Mouse (Mus musculus) intestine, embryonic 14.5 days (tissue): ENCODE results near the gene Arid5b. TPM values are rescaled to one million over a fixed set of nuclear protein-coding genes. Genes with fewer than 3 reads are reported as not detected.

ENCODE experiments used
- ATAC-seq: fragments of 200-750 bp; cut with Nextera tagmentation; replicated peaks from 2 replicates; pipeline ENCODE4 v1.8.0; 2017; ENCODE audit warnings: low read depth, moderate number of reproducible peaks, moderate TSS enrichment, moderate library complexity; ENCODE audit not compliant: low FRiP score, low TSS enrichment
- DNase-seq: peaks from one replicate; pipeline ENCODE4 v3.0.0-alpha.2; 2018; ENCODE audit warnings: low spot score
- H3K27ac ChIP-seq: fragments of 300-500 bp; sonication (generic); 2 replicates; pipeline ENCODE4 v1.5.1; 2014; ENCODE audit warnings: low read depth, mild to moderate bottlenecking, control low read depth
- H3K27me3 ChIP-seq: fragments of 300-500 bp; sonication (generic); replicated peaks from 2 replicates; pipeline ENCODE4 v1.6.1; 2014; ENCODE audit warnings: low read length, control low read depth; ENCODE audit not compliant: control insufficient read depth, insufficient read depth
- H3K36me3 ChIP-seq: fragments of 300-500 bp; sonication (generic); 2 replicates; pipeline ENCODE4 v1.6.1; 2014; ENCODE audit warnings: low read length, control low read depth; ENCODE audit not compliant: control insufficient read depth, insufficient read depth
- H3K4me1 ChIP-seq: fragments of 300-500 bp; sonication (generic); replicated peaks from 2 replicates; pipeline ENCODE4 v1.6.1; 2014; ENCODE audit warnings: low read length, control low read depth, mixed read lengths; ENCODE audit not compliant: control insufficient read depth, insufficient read depth
- H3K4me2 ChIP-seq: fragments of 300-500 bp; sonication (generic); 2 replicates; pipeline ENCODE4 v1.6.1; 2014; ENCODE audit warnings: low read length
- H3K4me3 ChIP-seq: fragments of 300-500 bp; sonication (generic); 2 replicates; pipeline ENCODE4 v1.5.1; 2014; ENCODE audit warnings: low read depth, low read length, control low read depth, mixed read lengths
- H3K9ac ChIP-seq: fragments of 300-500 bp; sonication (generic); 2 replicates; pipeline ENCODE4 v1.6.1; 2014; ENCODE audit warnings: mild to moderate bottlenecking, low read length
- H3K9me3 ChIP-seq: fragments of 300-500 bp; sonication (generic); 2 replicates; pipeline ENCODE4 v1.6.1; 2016; ENCODE audit warnings: low read length, control low read depth; ENCODE audit not compliant: control insufficient read depth
- WGBS: fragments of 180-500 bp; shearing (Covaris S2); extraction: QIAGEN DNeasy Blood & Tissue Kit; methylation state at CpG from one replicate; pipeline ENCODE4 v1.1.7; 2014; 5-methylcytosine and 5-hydroxymethylcytosine counted together
- polyA plus RNA-seq: library from polyadenylated mRNA; unstranded; fragments of >200 nt; fragmentation: Nextera tagmentation; extraction: Ambion mirVana; gene quantifications from 2 replicates; pipeline ENCODE4 v1.2.1, GENCODE M21; 2014

The Arid5b gene
- polyA plus RNA-seq, 1 experiment from 2014 or later: 34.0 TPM

DNA sequence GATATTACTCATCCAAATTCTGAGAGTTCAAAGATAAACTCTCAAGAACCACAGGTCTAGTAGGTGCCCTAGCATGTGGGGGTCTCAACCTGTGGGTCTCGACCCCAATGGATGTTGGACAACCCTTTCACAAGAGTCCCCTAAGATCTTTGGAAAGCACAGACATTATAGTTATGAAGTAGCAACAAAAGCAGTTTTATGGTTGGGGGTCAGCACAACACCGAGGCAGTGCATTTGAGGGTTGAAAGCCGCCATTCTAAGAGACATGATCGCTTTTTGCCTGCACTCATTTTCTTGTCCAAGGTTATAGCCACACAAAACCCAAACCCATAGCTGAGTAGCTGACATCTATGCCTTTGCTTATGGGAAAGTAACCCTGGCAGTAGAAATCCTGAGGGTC lies 105.6 kb downstream of the Arid5b start:
- no peak for DNase-seq
- WGBS: 93% methylated on average over 4 of the region's 4 CpGs
- Histone ChIP-seq H3K27me3 (no peaks in the 10 kb centered on the region), H3K4me1 (peaks cover 26% of the 10 kb centered on the region), H3K9me3 (no peaks in the 10 kb centered on the region), H3K4me2 (no peak overlapping the region), H3K9ac (no peak overlapping the region), H3K36me3 (peaks cover 9% of the 10 kb centered on the region), H3K27ac (no peak overlapping the region), H3K4me3 (no peak overlapping the region)
- ATAC-seq: no peak

- Histone ChIP-seq H3K36me3 (peaks cover 9% of the 10 kb centered on the region), H3K4me1 (peaks cover 33% of the 10 kb centered on the region), H3K9me3 (no peaks in the 10 kb centered on the region), H3K4me3 (no peak overlapping the region), H3K9ac (no peak overlapping the region), H3K4me2 (no peak overlapping the region), H3K27ac (no peak overlapping the region), H3K27me3 (no peaks in the 10 kb centered on the region)
- no peak for ATAC-seq
- DNase-seq: no peak
- WGBS: 62% methylated on average over 9 of the region's 9 CpGs
Observed at GRCm38 (mm10) chr10:68171974-68172373, 106.6 kb downstream of the Arid5b start.

- Histone ChIP-seq H3K4me2 (no peak overlapping the region), H3K36me3 (no peaks in the 10 kb centered on the region), H3K9me3 (no peaks in the 10 kb centered on the region), H3K27ac (no peak overlapping the region), H3K9ac (no peak overlapping the region), H3K4me1 (peaks cover 36% of the 10 kb centered on the region), H3K4me3 (no peak overlapping the region), H3K27me3 (no peaks in the 10 kb centered on the region)
- DNase-seq: no peak
- WGBS: 52% methylated on average over 6 of the region's 6 CpGs
- no peak for ATAC-seq
Observed at GRCm38 (mm10) chr10:68168613-68169012, 109.9 kb downstream of the Arid5b start.

- Histone ChIP-seq H3K4me1 (peaks cover 35% of the 10 kb centered on the region), H3K27ac (no peak overlapping the region), H3K9ac (no peak overlapping the region), H3K4me2 (no peak overlapping the region), H3K9me3 (no peaks in the 10 kb centered on the region), H3K27me3 (no peaks in the 10 kb centered on the region), H3K36me3 (no peaks in the 10 kb centered on the region), H3K4me3 (no peak overlapping the region)
- DNase-seq: no peak
- no peak for ATAC-seq
- 83% methylated on average over 8 of the region's 8 CpGs for WGBS
Observed at GRCm38 (mm10) chr10:68168141-68168540, 110.4 kb downstream of the Arid5b start.

DNA sequence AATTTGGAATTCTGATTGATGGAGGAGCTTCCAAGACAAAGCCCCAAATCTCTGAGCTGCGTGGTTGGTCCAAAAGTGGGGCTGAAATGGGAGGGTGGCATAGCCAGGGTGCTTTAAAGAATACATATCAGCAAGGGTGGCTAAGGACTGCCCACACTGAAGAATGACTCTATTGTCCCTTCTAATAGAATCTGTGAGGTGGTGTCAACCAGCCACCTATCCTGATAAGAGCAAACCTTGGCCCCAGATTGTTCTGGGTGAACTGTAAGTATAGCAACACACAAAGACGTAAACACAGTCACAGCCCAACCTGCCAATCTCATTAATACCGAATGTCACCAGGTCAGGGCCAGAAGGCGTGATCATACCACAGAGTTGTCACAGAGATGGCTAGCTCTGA lies 111.4 kb downstream of the Arid5b start:
- Histone ChIP-seq H3K4me2 (no peak overlapping the region), H3K36me3 (no peaks in the 10 kb centered on the region; the same call in 1 of the 2 replicates), H3K4me3 (no peak overlapping the region), H3K9ac (no peak overlapping the region), H3K4me1 (peaks cover 35% of the 10 kb centered on the region), H3K27ac (no peak overlapping the region), H3K9me3 (no peaks in the 10 kb centered on the region), H3K27me3 (no peaks in the 10 kb centered on the region)
- DNase-seq (no peak), ATAC-seq (no peak)
- WGBS: 74% methylated on average over 4 of the region's 4 CpGs

- no peak for ATAC-seq
- H3K27ac ChIP-seq: no peak overlapping the region
- H3K9me3 ChIP-seq: no peaks in the 10 kb centered on the region
Observed at GRCm38 (mm10) chr10:68166695-68167086, 111.8 kb downstream of the Arid5b start.

DNA sequence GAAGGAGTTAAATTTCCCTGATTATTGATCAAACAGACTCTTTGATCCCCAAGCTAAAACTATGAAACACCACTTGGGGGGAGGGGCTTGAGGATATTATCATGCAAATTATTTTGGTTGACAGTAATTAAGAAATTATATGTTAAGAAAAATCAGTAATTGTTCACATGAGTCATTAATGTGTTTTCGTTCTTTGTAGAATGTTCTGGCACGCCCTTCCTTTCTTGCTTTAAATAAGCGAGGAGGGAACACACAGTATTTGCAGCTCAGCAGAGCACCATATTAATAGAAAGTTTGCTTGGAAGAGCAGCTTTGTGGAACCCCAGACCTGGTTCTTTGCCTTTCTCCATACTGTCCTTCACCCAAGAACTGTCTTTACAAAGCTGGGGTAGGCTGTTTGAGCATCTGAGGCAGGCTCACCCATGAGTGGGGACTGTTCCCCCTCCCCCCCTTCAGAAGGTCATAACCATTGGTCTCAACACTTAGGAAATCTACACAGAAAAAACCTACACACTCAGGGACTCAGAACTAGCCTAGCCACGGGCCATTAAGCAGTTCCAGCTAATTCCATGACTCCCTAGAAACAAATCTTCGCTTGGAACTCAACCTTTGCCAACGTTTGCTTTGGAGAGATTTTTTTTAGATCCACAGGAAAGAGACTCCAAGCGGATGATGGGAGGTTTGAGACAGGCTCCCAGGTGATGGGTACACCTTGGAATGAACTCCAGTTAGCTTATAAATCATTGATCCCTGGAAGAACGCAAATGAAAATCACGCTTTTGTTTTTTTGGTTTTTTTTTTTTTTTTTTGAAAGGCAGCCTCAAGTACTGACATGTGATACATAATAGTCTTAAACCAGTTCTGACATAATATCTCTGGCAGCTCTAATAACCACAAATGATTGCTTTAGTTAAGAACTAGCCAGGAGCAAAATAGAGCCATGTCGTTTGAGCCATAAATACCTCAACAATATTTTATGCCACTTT lies 112.5 kb downstream of the Arid5b start:
- no peak overlapping the region for H3K9ac ChIP-seq
- H3K4me3 ChIP-seq: no peak overlapping the region
- no peaks in the 10 kb centered on the region for H3K27me3 ChIP-seq
- 64% methylated on average over 10 of the region's 10 CpGs for WGBS
- peaks cover 35% of the 10 kb centered on the region for H3K4me1 ChIP-seq
- DNase-seq (no peak), ATAC-seq (no peak)
- no peaks in the 10 kb centered on the region; the same call in 1 of the 2 replicates for H3K36me3 ChIP-seq
- peak overlapping the region; percentile 57; the same call in 1 of the 2 replicates for H3K27ac ChIP-seq
- no peaks in the 10 kb centered on the region for H3K9me3 ChIP-seq
- H3K4me2 ChIP-seq: no peak overlapping the region

More at GRCm38 (mm10) chr10:68166695-68167086, 111.8 kb downstream of the Arid5b start:
- Histone ChIP-seq H3K4me2 (no peak overlapping the region), H3K36me3 (no peaks in the 10 kb centered on the region; the same call in 1 of the 2 replicates), H3K4me3 (no peak overlapping the region), H3K9ac (no peak overlapping the region), H3K27me3 (no peaks in the 10 kb centered on the region), H3K4me1 (peaks cover 35% of the 10 kb centered on the region)
- no peak for DNase-seq
- WGBS: 68% methylated on average over 2 of the region's 2 CpGs

DNA sequence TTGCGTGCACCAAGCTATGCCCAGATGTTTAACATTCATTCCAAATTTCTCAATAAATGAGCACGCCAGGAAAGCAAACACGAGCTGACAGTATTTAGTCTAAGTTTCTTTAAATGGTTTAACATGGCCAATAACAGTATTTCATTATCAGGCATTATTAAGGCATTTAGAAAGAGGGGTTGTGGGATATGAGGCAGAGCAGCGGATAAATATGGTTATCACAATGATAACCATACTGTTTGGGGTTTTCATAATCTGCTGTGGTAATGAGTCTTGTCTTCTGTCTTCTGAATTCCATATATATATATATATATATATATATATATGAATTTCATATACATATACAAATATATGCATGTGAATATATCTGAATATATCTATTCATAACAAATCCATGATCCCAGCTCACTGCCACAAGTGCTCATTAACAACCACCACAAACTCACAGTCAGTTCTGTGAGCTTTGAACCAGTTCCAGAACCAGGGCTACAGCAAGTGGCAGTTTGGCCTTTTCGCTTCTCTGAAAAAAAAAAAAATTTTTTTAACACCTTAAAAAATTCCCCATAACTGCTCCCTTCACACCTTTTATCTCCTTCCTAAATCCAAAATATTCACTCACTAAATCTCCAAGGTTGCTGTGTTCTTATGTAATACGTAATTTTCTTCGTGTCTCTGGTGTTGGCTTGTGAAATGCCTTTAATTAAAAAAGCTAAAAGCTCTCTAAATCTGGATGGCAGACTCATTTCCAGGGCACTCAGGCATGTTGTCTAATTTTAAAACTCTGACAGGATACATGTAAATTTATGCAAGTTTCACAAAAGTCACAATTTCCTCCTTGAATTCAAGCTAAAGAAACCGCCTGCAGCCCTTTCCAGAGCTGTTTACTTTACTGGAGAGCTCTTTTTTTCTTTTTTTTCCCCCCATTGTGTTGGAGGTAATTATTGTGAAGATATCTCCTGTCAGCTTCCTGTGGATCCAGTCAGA lies 113.5 kb downstream of the Arid5b start:
- no peak for DNase-seq
- no peak overlapping the region for H3K27ac ChIP-seq
- 60% methylated on average over 8 of the region's 8 CpGs for WGBS

More for the DNA sequence above, 113.5 kb downstream of the Arid5b start:
- Histone ChIP-seq H3K9ac (no peak overlapping the region), H3K4me1 (peaks cover 35% of the 10 kb centered on the region), H3K9me3 (no peaks in the 10 kb centered on the region), H3K4me2 (no peak overlapping the region), H3K27me3 (no peaks in the 10 kb centered on the region), H3K4me3 (no peak overlapping the region), H3K36me3 (no peaks in the 10 kb centered on the region; the same call in 1 of the 2 replicates)
- ATAC-seq: no peak
